Mouse (Mus musculus) ES-Bruce4 (cell line): ENCODE measurements at regions not wholly inside any gene's neighbourhood (a gene's known extent, or its start where the extent isn't known, plus 50 kb on each side); places are given as distances from the start of the nearest gene placed in this dataset.

Experiments used
- H3K27ac ChIP-seq: 2 replicates; pipeline ENCODE4 v1.5.1; 2012; ENCODE audit warnings: low read length, inconsistent platforms; ENCODE audit not compliant: insufficient read depth
- H3K27me3 ChIP-seq: 2 replicates; pipeline ENCODE4 v1.6.1; 2012; ENCODE audit warnings: mild to moderate bottlenecking, low read length, inconsistent platforms; ENCODE audit not compliant: control insufficient read depth, poor library complexity, insufficient read depth, severe bottlenecking
- H3K36me3 ChIP-seq: 2 replicates; pipeline ENCODE4 v1.6.1; 2012; ENCODE audit warnings: inconsistent platforms, mild to moderate bottlenecking, low read length, moderate library complexity; ENCODE audit not compliant: control insufficient read depth, poor library complexity, insufficient read depth, severe bottlenecking
- H3K4me1 ChIP-seq: one replicate; pipeline ENCODE4 v1.8.1; 2011; ENCODE audit warnings: low read length; ENCODE audit not compliant: control insufficient read depth, insufficient read depth
- H3K4me3 ChIP-seq: 2 replicates; pipeline ENCODE4 v1.5.1; 2011; ENCODE audit warnings: low read depth, mild to moderate bottlenecking, low read length
- H3K9ac ChIP-seq: 2 replicates; pipeline ENCODE4 v1.6.1; 2012; ENCODE audit warnings: low read depth, mild to moderate bottlenecking, inconsistent platforms; ENCODE audit not compliant: poor library complexity, severe bottlenecking
- H3K9me3 ChIP-seq: replicated peaks from 2 replicates; pipeline ENCODE4 v1.6.1; 2012; ENCODE audit warnings: mild to moderate bottlenecking, low read length, inconsistent platforms; ENCODE audit not compliant: control insufficient read depth, poor library complexity, insufficient read depth, severe bottlenecking
- CTCF ChIP-seq: IDR thresholded peaks from one replicate; pipeline ENCODE4 v1.8.1; 2011; ENCODE audit warnings: low read depth, low read length
- EP300 ChIP-seq: IDR thresholded peaks from 2 replicates; pipeline ENCODE4 v1.6.1; 2011; ENCODE audit warnings: low read depth, low read length; ENCODE audit not compliant: insufficient read depth
- POLR2A ChIP-seq: IDR thresholded peaks from one replicate; pipeline ENCODE4 v1.8.1; 2011; ENCODE audit warnings: low read length; ENCODE audit not compliant: insufficient read depth

DNA sequence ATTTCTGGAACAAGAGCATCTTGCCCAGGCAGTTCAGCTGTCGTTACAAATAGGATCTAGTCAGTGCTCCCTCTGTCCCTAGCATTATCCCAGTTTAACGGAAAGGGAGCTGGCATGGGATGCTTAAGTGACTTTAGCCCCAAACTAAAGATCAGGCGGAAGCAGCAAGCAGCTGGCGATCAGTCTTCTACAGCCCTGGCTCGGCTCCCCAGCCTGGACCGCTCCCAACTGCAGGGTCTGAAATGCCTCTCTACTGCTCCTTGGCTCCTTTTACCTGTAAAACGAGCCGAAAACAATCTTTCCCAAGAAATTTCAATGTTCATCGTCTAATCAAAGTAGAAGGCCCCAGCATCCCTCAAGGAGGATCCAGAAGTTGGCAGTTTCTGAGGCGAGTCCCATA lies 745.5 kb downstream of the Diaph3 start:
- Histone ChIP-seq H3K9ac (no peak overlapping the region), H3K36me3 (no peaks in the 10 kb centered on the region), H3K27ac (no peak overlapping the region), H3K4me1 (no peaks in the 10 kb centered on the region), H3K9me3 (peaks cover 30% of the 10 kb centered on the region), H3K27me3 (peaks cover 3% of the 10 kb centered on the region), H3K4me3 (no peak overlapping the region)
- TF ChIP-seq EP300, result no peak
- no peak for TF ChIP-seq POLR2A
- TF ChIP-seq CTCF, result no peak

GRCm38 (mm10) chr14:86395068-86395467 lies 746.0 kb downstream of the Diaph3 start:
- H3K9ac ChIP-seq, result no peak overlapping the region
- no peaks in the 10 kb centered on the region for H3K4me1 ChIP-seq
- H3K9me3 ChIP-seq, result peaks cover 28% of the 10 kb centered on the region
- peaks cover 3% of the 10 kb centered on the region for H3K27me3 ChIP-seq
- TF ChIP-seq POLR2A (no peak), EP300 (no peak)
- H3K27ac ChIP-seq, result no peak overlapping the region
- no peaks in the 10 kb centered on the region for H3K36me3 ChIP-seq
- H3K4me3 ChIP-seq, result no peak overlapping the region

- TF ChIP-seq POLR2A (no peak), EP300 (no peak), CTCF (no peak)
- Histone ChIP-seq H3K9me3 (peaks cover 19% of the 10 kb centered on the region), H3K27me3 (no peaks in the 10 kb centered on the region), H3K9ac (no peak overlapping the region), H3K36me3 (no peaks in the 10 kb centered on the region), H3K27ac (no peak overlapping the region), H3K4me1 (no peaks in the 10 kb centered on the region), H3K4me3 (no peak overlapping the region)
These were observed 755.9 kb downstream of the Diaph3 start for GRCm38 (mm10) chr14:86385136-86385535.

DNA sequence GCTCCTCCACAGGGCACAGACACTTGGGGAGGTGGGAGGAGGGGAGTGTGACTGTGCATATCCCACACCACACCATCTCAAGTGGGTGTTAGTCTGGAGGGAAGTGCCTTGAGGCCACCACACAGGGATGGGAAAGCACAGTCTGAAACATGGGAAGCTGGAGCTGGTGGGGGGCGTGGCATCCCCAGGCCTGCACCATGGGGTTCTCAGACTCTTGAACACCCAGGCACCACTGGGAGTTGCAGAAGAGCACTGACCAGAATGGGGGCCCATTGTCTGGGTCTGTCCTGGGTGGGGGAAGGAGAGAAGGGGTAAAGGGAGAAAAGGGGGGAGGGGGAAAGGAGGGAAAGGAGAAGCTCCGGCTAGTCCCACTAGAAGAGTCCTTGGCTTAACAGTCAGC lies 776.0 kb downstream of the Diaph3 start:
- no peaks in the 10 kb centered on the region for H3K9me3 ChIP-seq
- H3K27me3 ChIP-seq, result no peaks in the 10 kb centered on the region
- H3K9ac ChIP-seq, result no peak overlapping the region
- no peaks in the 10 kb centered on the region for H3K4me1 ChIP-seq
- H3K27ac ChIP-seq, result no peak overlapping the region
- no peaks in the 10 kb centered on the region for H3K36me3 ChIP-seq
- H3K4me3 ChIP-seq, result no peak overlapping the region
- TF ChIP-seq EP300 (no peak), CTCF (no peak), POLR2A (no peak)

DNA sequence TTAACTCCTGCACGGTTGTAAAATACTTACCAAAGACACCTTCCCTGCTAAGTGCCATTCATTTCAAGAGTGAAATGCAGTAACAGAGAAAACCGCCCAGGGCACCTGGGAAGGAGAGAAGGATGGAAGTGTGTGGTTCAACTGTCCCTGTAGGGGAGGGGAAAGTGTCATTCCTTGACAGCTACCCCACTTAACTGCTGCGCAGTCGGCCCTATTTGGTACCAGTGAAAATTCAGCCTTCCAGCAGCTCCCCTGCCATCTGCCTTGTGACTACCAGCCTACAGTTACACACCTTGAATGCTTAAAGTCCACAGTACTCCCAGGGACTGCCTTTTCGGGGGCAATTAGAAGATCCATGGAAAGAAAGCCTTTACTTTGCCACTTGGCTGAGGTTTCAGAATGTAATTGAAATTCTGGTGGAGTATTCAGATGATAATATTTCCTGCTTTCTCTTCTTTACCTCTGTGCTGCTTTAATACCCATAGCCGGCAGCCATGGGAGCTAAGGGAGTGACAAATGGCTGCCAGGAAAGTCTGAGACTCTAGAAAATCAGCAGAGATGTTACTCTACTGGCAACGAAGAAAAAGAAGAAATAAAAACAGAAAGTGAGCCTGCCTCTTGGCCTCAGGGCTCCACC lies 780.5 kb downstream of the Diaph3 start:
- H3K9me3 ChIP-seq, result no peaks in the 10 kb centered on the region
- H3K27me3 ChIP-seq, result no peaks in the 10 kb centered on the region
- H3K9ac ChIP-seq, result no peak overlapping the region
- H3K36me3 ChIP-seq, result no peaks in the 10 kb centered on the region
- no peak for TF ChIP-seq POLR2A
- no peak for TF ChIP-seq EP300
- TF ChIP-seq CTCF, result no peak
- H3K4me3 ChIP-seq, result no peak overlapping the region
- H3K27ac ChIP-seq, result no peak overlapping the region
- no peaks in the 10 kb centered on the region for H3K4me1 ChIP-seq

DNA sequence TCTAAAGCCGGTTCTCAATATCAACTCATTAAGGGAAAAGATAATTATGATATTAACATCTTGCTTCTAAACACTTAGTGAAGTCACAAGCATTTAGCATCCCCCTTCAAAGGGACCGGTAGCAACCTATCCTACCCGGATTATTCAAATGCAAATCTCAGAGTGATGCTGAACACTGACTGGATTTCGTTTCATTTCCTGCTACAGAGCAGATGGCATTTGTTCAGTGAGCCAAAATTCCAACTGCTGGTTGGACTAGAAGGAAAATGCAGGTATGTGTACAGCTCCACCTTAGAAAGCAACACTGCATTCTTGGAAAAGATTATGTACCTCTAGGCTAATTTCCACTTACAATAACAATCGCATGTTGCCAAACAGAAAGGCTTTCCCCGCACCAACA lies 782.5 kb downstream of the Diaph3 start:
- H3K9ac ChIP-seq, result no peak overlapping the region
- no peaks in the 10 kb centered on the region for H3K27me3 ChIP-seq
- TF ChIP-seq EP300 (no peak), CTCF (no peak), POLR2A (no peak)
- no peaks in the 10 kb centered on the region for H3K9me3 ChIP-seq
- H3K4me1 ChIP-seq, result no peaks in the 10 kb centered on the region
- no peaks in the 10 kb centered on the region for H3K36me3 ChIP-seq
- no peak overlapping the region for H3K27ac ChIP-seq
- no peak overlapping the region for H3K4me3 ChIP-seq
